Mouse (Mus musculus) lung, postnatal 10 days (tissue): ENCODE data around the gene Atp6ap1l.
"Not testable (repeated sequence)": the region's sequence is repeated elsewhere in the genome, so short reads cannot be mapped to it uniquely, and the experiment has no call there.

ENCODE experiments used
- DNase-seq: peaks from one replicate; pipeline ENCODE4 v3.0.0; 2021

Atp6ap1l gene

GRCm38 (mm10) chr13:90905176-90905575 lies at the start of gene Atp6ap1l:
Atp6ap1l (minus strand) TSS chr13:90905355.
- no peak for DNase-seq

GRCm38 (mm10) chr13:90939600-90939999 lies 34.4 kb upstream of the Atp6ap1l start:
- no peak for DNase-seq

DNA sequence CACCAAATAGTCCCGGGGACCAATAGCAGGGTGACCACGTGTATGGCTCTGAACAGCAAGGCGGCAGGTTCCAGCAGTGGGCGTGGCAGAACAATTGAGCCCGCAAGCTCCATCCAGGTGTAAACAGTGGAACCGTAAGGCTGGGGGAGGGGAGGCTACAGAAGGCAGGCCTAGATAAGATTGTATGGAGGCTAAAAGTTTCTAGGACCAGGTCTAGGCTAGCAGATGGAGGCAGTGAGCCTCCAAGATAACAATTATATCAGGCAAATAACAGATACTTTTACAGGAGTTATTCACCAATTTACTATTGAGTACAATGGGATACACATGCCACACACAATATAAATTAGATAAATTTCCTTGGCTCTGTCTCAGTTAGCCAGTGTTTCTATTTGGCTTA lies 34.0 kb upstream of the Atp6ap1l start:
- no peak for DNase-seq

DNA sequence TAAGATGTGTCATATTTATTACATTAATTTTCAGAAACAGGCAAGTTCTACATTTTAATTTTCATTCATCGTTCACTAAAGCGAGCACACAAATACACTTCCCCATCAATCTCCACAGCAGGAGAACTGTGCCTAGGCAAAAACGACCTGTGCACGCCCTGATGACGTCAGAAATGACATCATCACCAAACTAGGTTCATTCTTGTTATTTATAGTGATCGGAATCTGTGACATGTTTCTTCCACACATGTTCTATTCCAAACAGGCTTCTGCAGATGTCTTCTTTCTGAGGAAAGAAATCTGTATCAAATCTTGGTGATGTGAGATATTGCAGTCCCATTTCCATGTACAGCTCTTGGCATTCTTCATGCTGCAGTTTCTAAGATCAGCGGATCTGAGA lies 30.7 kb upstream of the Atp6ap1l start:
- DNase-seq: no peak

DNA sequence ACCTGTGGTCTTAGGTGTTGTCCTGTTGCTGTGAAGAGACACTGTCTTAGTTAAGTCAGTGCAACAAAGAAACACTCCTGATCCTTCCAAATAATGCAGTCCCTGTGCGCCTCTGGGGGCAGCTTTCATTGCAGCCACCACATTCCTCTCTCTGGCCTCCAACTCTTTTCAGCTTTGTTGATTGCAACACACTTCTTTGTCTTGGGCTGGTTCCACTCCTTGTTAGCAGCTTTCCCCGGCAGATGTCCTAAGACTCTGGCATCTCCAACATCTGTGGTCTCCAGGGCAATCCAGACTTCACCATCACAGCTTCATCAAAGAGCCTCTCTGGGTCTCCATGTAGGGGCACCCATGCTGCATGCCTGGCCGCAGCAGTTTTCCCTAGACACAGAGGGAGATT lies 28.1 kb upstream of the Atp6ap1l start:
- DNase-seq: peak; percentile 12

DNA sequence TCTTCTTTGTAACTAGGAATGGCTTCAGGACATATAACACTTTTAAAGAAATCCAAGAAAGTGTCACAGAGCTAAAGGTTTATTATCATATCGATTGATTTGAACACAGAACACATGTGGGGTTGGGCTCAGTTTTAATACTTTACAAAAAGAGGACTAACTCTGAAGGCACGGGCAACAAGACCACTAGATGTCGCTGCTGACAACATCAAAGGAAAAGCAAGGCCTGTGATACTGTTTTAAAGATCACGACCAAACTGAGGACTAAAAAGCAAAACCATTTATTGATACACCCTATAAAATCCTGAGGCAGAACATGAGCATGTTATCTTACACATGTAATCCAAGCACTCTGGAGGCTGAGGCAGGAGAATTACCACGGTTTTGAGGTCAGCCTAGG lies 24.7 kb upstream of the Atp6ap1l start:
- peak; percentile 85 for DNase-seq

DNA sequence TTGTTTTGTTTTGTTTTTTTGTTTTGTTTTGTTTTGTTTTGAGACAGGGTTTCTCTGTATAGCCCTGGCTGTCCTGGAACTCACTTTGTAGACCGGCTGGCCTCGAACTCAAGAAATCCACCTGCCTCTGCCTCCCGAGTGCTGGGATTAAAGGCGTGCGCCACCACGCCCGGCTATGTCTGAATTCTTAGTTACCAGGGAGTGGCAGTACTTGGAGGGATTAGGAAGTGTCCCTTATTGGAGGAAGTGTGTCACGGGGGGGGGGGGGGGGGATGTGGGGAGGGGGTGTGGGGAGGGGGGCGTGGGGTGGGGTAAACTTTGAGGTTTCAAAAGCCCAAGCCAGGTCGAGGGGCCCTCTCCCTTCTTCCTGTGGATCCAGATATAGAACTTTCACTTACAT lies 23.1 kb upstream of the Atp6ap1l start:
- not testable (repeated sequence) for DNase-seq

DNA sequence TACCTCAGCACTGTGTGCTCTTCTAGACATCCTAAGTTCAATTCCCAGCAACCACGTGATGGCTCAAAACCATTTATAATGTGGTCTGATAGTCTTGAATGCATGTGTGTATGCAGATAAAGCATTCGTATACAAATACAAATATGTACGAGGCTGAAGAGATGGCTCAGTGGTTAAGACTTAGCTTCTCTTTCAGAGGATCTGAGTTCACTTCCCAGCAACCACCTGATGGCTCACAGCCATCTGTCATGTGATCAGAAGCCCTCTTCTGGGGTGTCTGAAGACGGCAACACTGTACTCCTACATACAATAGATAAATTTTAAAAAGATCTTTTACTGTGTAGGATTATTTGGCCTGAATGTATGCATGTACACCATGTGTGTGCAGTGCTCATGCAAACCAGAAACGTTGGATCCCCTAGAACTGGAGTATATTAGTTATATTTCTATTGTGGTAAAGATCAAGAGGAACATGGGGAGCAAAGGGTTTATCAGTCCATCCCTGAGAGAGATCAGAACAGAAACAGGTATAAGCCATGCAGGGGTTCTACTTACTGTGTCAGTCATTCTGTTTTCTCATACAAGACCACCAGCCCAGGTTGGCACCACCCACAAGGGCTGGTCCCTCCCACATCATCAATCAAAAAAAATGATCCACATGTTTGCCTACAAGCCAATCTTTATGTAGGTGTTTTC lies 21.9 kb upstream of the Atp6ap1l start:
- no peak for DNase-seq

DNA sequence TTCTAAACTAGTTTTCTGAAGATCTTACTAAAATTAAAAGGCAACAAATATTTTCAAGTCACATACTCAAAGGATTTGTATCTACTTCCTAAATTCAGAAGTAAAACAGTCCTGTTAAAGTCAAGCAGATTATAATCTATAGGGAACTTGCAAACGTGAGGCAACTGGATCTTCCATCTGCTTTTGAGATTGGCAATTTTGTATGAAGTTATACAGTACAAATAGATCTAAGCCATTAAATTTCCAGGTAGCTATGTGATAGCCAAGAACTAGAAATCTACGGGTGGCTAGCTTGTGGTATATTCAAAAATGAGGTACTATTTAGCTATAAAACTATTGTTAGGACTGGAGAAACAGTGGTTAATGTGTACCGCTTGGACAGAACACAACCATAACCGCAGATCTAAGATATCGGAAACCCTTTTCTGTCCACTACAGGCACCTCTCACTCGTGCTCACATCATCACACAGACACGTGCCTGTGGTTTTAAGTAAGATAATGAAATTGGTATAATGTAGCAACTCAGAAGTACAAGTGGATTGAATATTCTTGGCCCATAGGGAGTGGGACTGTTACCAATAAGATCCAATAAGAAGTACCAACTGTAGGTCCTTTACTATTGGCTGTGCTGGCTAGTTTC lies 21.1 kb upstream of the Atp6ap1l start:
- no peak for DNase-seq

DNA sequence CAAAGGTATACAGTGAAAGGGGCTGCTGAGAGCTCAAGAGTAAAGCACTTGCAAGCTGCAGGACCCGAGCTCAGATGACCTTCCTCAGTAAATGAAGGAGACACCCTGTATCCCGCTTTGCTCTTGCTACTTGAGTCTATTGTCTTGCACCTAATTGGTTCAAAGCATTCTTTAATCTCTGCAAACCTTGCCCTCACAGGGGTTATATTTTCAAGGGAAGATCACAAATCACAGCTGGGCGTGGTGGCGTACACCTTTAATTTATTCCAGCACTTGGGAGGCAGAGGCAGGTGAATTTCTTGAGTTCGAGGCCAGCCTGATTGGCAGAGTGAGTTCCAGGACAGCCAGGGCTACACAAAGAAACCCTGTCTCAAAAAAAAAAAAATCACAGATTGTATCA lies 20.0 kb upstream of the Atp6ap1l start:
- no peak for DNase-seq

GRCm38 (mm10) chr13:90924072-90924471 lies 18.9 kb upstream of the Atp6ap1l start:
- DNase-seq: no peak

DNA sequence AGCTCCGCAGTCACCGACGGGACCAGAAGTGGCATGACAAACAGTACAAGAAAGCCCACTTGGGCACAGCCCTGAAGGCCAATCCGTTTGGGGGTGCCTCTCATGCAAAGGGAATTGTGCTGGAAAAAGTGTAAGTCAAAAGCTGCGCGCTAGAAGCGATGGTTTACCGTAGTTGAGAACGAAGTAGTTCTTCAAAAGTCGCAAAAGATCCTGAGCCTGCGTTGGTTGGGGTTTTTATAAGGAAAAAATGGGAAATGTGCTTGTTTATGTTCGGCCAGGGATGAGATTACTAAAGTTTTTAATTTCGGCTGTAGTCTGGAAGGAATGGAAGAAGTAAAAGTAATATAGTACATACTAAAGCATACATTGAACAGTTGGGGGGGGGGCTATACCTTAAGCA lies 18.5 kb upstream of the Atp6ap1l start:
- not testable (repeated sequence) for DNase-seq

GRCm38 (mm10) chr13:90922751-90923612 lies 17.8 kb upstream of the Atp6ap1l start, which contains the start of gene Rps23:
Rps23 (plus strand) TSS chr13:90922958.
- peak; percentile 93 for DNase-seq

DNA sequence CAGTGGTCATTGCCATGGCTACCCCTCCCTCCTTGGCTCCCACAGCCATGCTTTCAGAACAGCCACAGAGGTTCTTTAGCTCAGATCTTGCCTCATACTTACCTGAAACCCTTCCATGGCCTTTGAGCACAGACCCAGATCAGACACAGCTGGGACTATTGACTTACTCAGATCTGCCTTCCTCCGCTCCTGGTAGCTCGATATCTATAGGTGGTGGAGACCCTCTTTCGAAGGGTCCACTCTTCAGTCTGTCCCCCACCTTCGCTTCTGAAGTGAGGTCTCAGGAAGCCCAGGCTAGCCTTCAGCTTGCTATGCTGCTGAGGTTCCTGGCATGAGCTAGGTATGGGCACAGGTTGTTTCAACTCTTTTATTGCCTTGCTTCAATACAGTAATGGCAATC lies 9.6 kb upstream of the Atp6ap1l start:
- no peak for DNase-seq

GRCm38 (mm10) chr13:90913675-90914192 lies 8.6 kb upstream of the Atp6ap1l start:
- no peak for DNase-seq

- DNase-seq: no peak
Measured at GRCm38 (mm10) chr13:90912760-90913674, 7.9 kb upstream of the Atp6ap1l start.

DNA sequence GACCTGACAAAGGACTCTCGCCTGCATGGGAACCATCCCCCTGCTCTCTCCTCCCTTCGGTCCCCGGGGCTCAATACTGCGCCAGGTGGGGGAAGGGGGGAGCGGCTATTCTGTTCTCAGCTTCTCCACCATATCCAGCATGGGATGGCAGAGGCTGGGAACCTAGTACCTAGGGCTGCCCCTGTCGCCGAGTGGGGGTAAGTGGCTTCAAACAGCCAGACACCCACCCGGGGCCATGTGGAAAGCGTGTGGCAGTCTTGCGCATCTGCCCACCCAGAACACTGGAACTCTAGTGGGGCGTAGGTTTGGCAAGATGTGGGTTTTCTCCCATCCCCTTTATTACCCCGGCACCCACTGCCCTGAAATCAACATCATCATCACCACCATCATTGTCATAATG lies 2.2 kb upstream of the Atp6ap1l start:
- no peak for DNase-seq

- no peak for DNase-seq
Measured at GRCm38 (mm10) chr13:90896821-90897220, 8.3 kb downstream of the Atp6ap1l start.

- no peak for DNase-seq
Measured at GRCm38 (mm10) chr13:90896098-90896497, 9.1 kb downstream of the Atp6ap1l start.

- no peak for DNase-seq
Measured at GRCm38 (mm10) chr13:90894819-90895218, 10.3 kb downstream of the Atp6ap1l start.

DNA sequence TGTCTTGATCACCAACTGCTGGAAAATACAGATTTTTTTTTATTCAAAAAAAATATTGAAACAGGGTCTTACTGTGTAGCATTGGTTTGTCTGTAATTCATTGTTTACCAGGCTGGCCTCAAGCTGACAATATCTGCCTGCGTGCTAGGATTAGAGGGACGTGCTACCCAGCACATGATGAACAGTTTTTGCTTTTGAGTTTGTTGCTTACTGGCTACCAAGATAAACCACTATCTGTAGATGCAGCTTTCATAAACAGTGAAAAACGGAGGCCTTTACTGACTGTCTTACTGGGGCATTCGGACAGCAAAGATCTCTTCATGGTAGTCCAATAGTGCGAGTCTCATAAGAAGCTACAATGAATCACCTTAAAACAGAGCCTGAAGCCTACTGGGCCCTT lies 15.0 kb downstream of the Atp6ap1l start:
- DNase-seq: no peak

DNA sequence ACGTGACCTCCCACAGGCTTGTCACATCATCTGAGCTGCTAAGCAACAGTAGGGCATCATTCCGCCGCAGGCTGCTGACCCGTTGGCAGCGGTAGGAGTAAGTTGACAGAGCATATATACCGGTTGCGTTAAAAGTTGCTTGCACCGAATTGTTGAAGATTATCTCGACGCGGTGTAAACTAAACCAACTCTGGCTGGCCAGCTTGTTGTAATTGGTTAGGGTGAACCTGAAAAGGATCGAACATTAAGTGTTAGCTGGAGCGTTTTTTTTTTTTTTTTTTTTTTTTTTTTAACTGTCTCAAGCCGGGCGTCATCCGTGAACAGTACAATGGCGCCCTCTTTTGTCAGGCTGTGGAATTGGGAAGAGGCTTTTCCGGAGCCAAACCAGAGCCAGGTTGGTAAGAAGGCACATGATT lies 18.6 kb downstream of the Atp6ap1l start:
- DNase-seq: peak; percentile 77
